Mouse (Mus musculus): ENCODE results near the gene Kirrel2. TPM values are rescaled to one million over a fixed set of nuclear protein-coding genes. Genes with fewer than 3 reads are reported as not detected.

Gene Kirrel2
- polyA plus RNA-seq, 1 experiment from 2014 or later = 0.03 TPM

DNA sequence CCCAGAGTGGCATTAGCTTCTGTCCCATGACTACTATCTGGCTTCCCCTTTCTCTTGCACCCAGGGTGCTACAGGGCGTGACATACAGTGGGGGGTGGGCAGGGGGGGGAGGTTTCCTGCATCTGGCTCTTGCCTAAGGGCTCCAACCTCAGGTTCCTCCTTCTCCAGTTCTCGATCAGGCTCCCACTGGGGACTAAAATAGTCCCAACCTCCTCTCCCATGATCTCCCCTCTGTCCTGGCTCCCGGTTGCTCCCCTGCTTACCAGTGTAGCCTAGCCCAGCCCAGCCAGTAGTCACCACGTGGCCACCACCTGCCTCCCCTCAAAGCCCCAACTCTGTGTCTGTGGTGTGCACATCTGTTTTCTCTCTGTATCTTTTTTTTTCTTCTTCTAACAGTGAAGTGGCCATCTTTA, 44.7 kb downstream of the Kirrel2 start:
- no peaks in the 10 kb centered on the region for H3K9me3 ChIP-seq (replicated peaks)
- no peak overlapping the region for H3K4me3 ChIP-seq (replicated peaks)
- WGBS (ENCODE audit: insufficient replicate concordance) = 5% methylated on average over 4 of the region's 4 CpGs
- H3K27me3 ChIP-seq = no peaks in the 10 kb centered on the region
- peak overlapping the region; percentile 73 for H3K27ac ChIP-seq (replicated peaks)
- H3K4me2 ChIP-seq = peak overlapping the region; percentile 10; the same call in 1 of the 2 replicates
- no peak overlapping the region for H3K9ac ChIP-seq
- H3K36me3 ChIP-seq (replicated peaks) = no peaks in the 10 kb centered on the region
- peak; percentile 58 for ATAC-seq (ENCODE audit: insufficient read depth)
- peaks cover 10% of the 10 kb centered on the region; the same call in 1 of the 2 replicates for H3K4me1 ChIP-seq (replicated peaks)

DNA sequence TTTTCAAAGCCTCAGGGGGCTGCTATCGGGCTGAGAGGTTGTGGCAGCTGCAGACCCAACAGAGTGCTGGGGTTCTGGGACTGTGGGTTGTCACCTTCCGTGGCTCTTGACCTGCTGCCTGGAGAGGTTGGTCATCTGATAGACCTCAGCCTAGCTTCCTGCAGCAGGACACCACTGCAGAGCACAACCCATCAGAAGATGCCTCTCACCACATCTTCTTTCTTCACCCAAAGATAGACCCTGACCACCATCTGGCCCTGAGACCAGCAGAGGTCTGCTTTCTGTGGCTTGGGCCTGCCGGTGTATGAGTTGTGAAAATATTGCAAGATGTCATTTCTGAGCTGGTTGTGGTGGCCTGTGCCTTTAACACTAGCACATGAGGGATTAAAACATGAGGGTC, 46.5 kb downstream of the Kirrel2 start:
- WGBS (ENCODE audit: insufficient replicate concordance) = 39% methylated on average over 3 of the region's 3 CpGs
- ATAC-seq (ENCODE audit: insufficient read depth) = no peak

DNA sequence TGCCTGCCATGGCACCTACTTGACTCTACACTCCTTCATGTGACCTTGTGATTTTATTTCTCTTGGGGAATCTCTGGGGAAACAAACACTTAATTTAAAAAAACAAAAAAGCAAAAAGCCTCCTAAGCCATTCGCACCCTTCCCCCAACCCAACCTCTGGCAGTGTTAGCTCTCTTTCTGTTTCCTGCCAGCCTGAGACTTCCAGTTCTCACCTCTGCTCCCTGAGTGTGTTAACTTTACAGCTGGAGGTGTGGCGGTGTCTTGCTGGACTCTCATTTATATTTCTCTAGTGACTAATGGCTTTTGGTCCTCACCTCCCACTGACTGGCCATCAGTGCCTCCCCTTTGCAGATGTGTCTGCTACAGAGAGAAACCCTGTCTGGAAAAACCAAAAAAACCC, 47.7 kb downstream of the Kirrel2 start:
- ATAC-seq (ENCODE audit: insufficient read depth) = no peak
- Histone ChIP-seq H3K4me3 (replicated peaks) (no peak overlapping the region), H3K27ac (replicated peaks) (no peak overlapping the region), H3K36me3 (replicated peaks) (no peaks in the 10 kb centered on the region), H3K4me1 (replicated peaks) (peaks cover 10% of the 10 kb centered on the region; the same call in 1 of the 2 replicates), H3K27me3 (no peaks in the 10 kb centered on the region), H3K9me3 (replicated peaks) (no peaks in the 10 kb centered on the region), H3K9ac (no peak overlapping the region), H3K4me2 (no peak overlapping the region)
- 51% methylated on average over 2 of the region's 2 CpGs for WGBS (ENCODE audit: insufficient replicate concordance)

More for the DNA sequence above, 46.5 kb downstream of the Kirrel2 start:
- H3K27ac ChIP-seq (replicated peaks) = no peak overlapping the region
- no peak overlapping the region for H3K9ac ChIP-seq
- no peak overlapping the region for H3K4me2 ChIP-seq
- H3K4me1 ChIP-seq (replicated peaks) = peaks cover 10% of the 10 kb centered on the region; the same call in 1 of the 2 replicates
- no peaks in the 10 kb centered on the region for H3K27me3 ChIP-seq
- no peaks in the 10 kb centered on the region for H3K36me3 ChIP-seq (replicated peaks)
- no peak overlapping the region for H3K4me3 ChIP-seq (replicated peaks)
- no peaks in the 10 kb centered on the region for H3K9me3 ChIP-seq (replicated peaks)

DNA sequence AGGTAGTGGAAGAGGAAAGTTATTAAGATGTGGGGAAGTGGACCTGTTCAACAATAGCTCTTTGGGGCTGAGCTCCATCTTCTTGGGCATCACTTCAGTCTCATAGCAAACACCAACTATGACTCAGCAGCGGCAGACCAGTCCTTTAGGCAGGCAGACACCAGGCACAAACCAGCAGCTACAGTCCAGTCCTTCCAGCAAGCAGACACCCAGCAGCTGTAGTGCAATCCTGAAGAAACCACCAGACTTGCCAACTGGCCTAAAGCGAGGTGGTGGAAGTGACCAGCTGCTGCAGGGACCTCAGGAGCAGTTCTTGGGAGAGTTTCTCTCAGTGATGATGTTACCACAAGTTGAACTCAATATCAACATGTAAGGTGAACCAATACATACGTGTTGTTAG, 48.9 kb downstream of the Kirrel2 start:
- Histone ChIP-seq H3K9ac (no peak overlapping the region), H3K27me3 (no peaks in the 10 kb centered on the region), H3K27ac (replicated peaks) (no peak overlapping the region), H3K9me3 (replicated peaks) (no peaks in the 10 kb centered on the region), H3K4me2 (no peak overlapping the region), H3K4me1 (replicated peaks) (peaks cover 10% of the 10 kb centered on the region; the same call in 1 of the 2 replicates), H3K4me3 (replicated peaks) (no peak overlapping the region), H3K36me3 (replicated peaks) (no peaks in the 10 kb centered on the region)
- ATAC-seq (ENCODE audit: insufficient read depth) = no peak
- 60% methylated on average over 3 of the region's 3 CpGs for WGBS (ENCODE audit: insufficient replicate concordance)

DNA sequence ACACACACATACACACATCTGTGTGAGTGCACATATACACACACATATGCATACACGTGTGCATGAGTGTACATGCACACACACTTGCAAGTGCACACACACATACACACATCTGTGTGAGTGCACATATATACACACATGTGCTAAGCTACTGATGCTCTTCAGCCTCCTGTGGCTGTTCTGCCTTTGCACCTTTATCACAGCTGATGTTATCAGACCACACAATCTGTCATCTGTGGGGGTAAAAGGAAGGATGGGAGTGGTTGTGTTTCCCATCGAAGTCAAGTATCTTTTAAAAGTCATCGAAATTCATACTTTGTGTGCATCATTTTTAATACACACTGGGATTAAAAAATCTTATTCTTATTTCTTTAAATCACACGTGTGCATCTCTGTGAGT, 55.1 kb downstream of the Kirrel2 start:
- Histone ChIP-seq H3K9ac (no peak overlapping the region), H3K4me1 (replicated peaks) (no peaks in the 10 kb centered on the region), H3K9me3 (replicated peaks) (no peaks in the 10 kb centered on the region), H3K4me3 (replicated peaks) (no peak overlapping the region), H3K36me3 (replicated peaks) (no peaks in the 10 kb centered on the region), H3K27me3 (no peaks in the 10 kb centered on the region), H3K27ac (replicated peaks) (no peak overlapping the region), H3K4me2 (no peak overlapping the region)
- WGBS (ENCODE audit: insufficient replicate concordance) = 34% methylated on average over 4 of the region's 4 CpGs
- no peak for ATAC-seq (ENCODE audit: insufficient read depth)

DNA sequence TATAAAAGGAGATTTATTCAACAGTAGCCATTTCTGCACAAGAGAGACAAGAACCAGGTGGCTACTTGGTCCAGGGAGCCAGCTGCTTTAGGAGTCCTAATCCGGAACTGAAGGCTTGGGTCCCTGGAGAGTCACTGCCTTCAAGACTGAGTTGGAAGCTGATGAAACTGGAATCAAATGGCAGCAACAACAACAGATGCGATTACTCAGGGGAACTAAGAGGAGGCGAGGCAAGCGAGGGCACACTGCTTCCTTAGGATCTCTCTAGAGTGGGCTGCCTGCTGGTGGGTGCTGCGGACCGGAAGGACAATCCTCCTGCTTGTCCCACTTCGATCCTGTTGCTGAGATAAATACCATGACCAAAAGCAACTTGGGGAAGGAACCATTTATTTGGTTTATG, 57.8 kb downstream of the Kirrel2 start:
- Histone ChIP-seq H3K36me3 (replicated peaks) (no peaks in the 10 kb centered on the region), H3K27me3 (no peaks in the 10 kb centered on the region), H3K4me2 (no peak overlapping the region), H3K9me3 (replicated peaks) (no peaks in the 10 kb centered on the region), H3K9ac (no peak overlapping the region), H3K4me1 (replicated peaks) (no peaks in the 10 kb centered on the region), H3K27ac (replicated peaks) (no peak overlapping the region), H3K4me3 (replicated peaks) (no peak overlapping the region)
- WGBS (ENCODE audit: insufficient replicate concordance) = 57% methylated on average over 7 of the region's 7 CpGs
- no peak for ATAC-seq (ENCODE audit: insufficient read depth)

Other genes with a start within 250 kb of the Kirrel2 start
- 43.3 and 44.4 TPM in 2 replicates for gene Polr2i, start 225.7 kb downstream of the Kirrel2 start, polyA plus RNA-seq (2015; fragmentation: Nextera tagmentation; extraction: Ambion mirVana)
- 42.0 and 44.0 TPM in 2 replicates for gene Tbcb, start 225.4 kb downstream of the Kirrel2 start, polyA plus RNA-seq (2015; fragmentation: Nextera tagmentation; extraction: Ambion mirVana)
- gene Ovol3, start 222.0 kb downstream of the Kirrel2 start, polyA plus RNA-seq (2015; fragmentation: Nextera tagmentation; extraction: Ambion mirVana) = not detected in 2 replicates
- 0.17 TPM in 2 replicates for gene Thap8, start 177.6 kb downstream of the Kirrel2 start, polyA plus RNA-seq (2015; fragmentation: Nextera tagmentation; extraction: Ambion mirVana)
- gene Wdr62, start 177.3 kb downstream of the Kirrel2 start, polyA plus RNA-seq (2015; fragmentation: Nextera tagmentation; extraction: Ambion mirVana) = 8.1 and 8.9 TPM in 2 replicates
- 0.55 and 0.76 TPM in 2 replicates for gene Clip3, start 166.0 kb downstream of the Kirrel2 start, polyA plus RNA-seq (2015; fragmentation: Nextera tagmentation; extraction: Ambion mirVana)
- 15.9 and 16.5 TPM in 2 replicates for gene Alkbh6, start 149.0 kb downstream of the Kirrel2 start, polyA plus RNA-seq (2015; fragmentation: Nextera tagmentation; extraction: Ambion mirVana)
- 15.7 and 20.2 TPM in 2 replicates for gene Syne4, start 142.9 kb downstream of the Kirrel2 start, polyA plus RNA-seq (2015; fragmentation: Nextera tagmentation; extraction: Ambion mirVana)
- 1.4 and 2.0 TPM in 2 replicates for gene E130208F15Rik, start 135.9 kb downstream of the Kirrel2 start, polyA plus RNA-seq (2015; fragmentation: Nextera tagmentation; extraction: Ambion mirVana)
- gene Sdhaf1, start 133.8 kb downstream of the Kirrel2 start, polyA plus RNA-seq (2015; fragmentation: Nextera tagmentation; extraction: Ambion mirVana) = 4.3 and 5.1 TPM in 2 replicates
- gene Lrfn3, start 94.9 kb downstream of the Kirrel2 start, polyA plus RNA-seq (2015; fragmentation: Nextera tagmentation; extraction: Ambion mirVana) = 1.9 and 2.0 TPM in 2 replicates
- 146 and 160 TPM in 2 replicates for gene Tyrobp, start 43.9 kb downstream of the Kirrel2 start, polyA plus RNA-seq (2015; fragmentation: Nextera tagmentation; extraction: Ambion mirVana)
- gene Hcst, start 37.8 kb downstream of the Kirrel2 start, polyA plus RNA-seq (2015; fragmentation: Nextera tagmentation; extraction: Ambion mirVana) = 6.7 and 7.0 TPM in 2 replicates
- 1.6 and 1.8 TPM in 2 replicates for gene Nfkbid, start 36.0 kb downstream of the Kirrel2 start, polyA plus RNA-seq (2015; fragmentation: Nextera tagmentation; extraction: Ambion mirVana)
- gene Aplp1, start 12.2 kb downstream of the Kirrel2 start, polyA plus RNA-seq (2015; fragmentation: Nextera tagmentation; extraction: Ambion mirVana) = 5.3 and 6.2 TPM in 2 replicates
- 0.10 TPM in 1 of 2 replicates, not detected in the other for gene Nphs1, start 625 bp upstream of the Kirrel2 start, polyA plus RNA-seq (2015; fragmentation: Nextera tagmentation; extraction: Ambion mirVana)
- 57.8 and 78.4 TPM in 2 replicates for gene Prodh2, start 35.9 kb upstream of the Kirrel2 start, polyA plus RNA-seq (2015; fragmentation: Nextera tagmentation; extraction: Ambion mirVana)
- gene Arhgap33, start 77.4 kb upstream of the Kirrel2 start, polyA plus RNA-seq (2015; fragmentation: Nextera tagmentation; extraction: Ambion mirVana) = 2.6 and 3.0 TPM in 2 replicates
- 4.9 and 5.3 TPM in 2 replicates for gene Hspb6, start 94.5 kb upstream of the Kirrel2 start, polyA plus RNA-seq (2015; fragmentation: Nextera tagmentation; extraction: Ambion mirVana)
- gene Proser3, start 94.6 kb upstream of the Kirrel2 start, polyA plus RNA-seq (2015; fragmentation: Nextera tagmentation; extraction: Ambion mirVana) = 2.0 and 2.7 TPM in 2 replicates
- 23.4 and 26.1 TPM in 2 replicates for gene Lin37, start 102.1 kb upstream of the Kirrel2 start, polyA plus RNA-seq (2015; fragmentation: Nextera tagmentation; extraction: Ambion mirVana)
- 32.4 and 35.4 TPM in 2 replicates for gene U2af1l4, start 105.6 kb upstream of the Kirrel2 start, polyA plus RNA-seq (2015; fragmentation: Nextera tagmentation; extraction: Ambion mirVana)
- gene Gm49396, start 105.7 kb upstream of the Kirrel2 start, polyA plus RNA-seq (2015; fragmentation: Nextera tagmentation; extraction: Ambion mirVana) = 3.4 and 4.1 TPM in 2 replicates
- gene Psenen, start 105.9 kb upstream of the Kirrel2 start, polyA plus RNA-seq (2015; fragmentation: Nextera tagmentation; extraction: Ambion mirVana) = 60.6 and 65.5 TPM in 2 replicates
- gene Igflr1, start 107.7 kb upstream of the Kirrel2 start, polyA plus RNA-seq (2015; fragmentation: Nextera tagmentation; extraction: Ambion mirVana) = 2.3 and 2.8 TPM in 2 replicates
- gene Kmt2b, start 131.0 kb upstream of the Kirrel2 start, polyA plus RNA-seq (2015; fragmentation: Nextera tagmentation; extraction: Ambion mirVana) = 2.4 and 2.9 TPM in 2 replicates
- 0.17 and 0.22 TPM in 2 replicates for gene Zbtb32, start 141.2 kb upstream of the Kirrel2 start, polyA plus RNA-seq (2015; fragmentation: Nextera tagmentation; extraction: Ambion mirVana)
- gene Upk1a, start 155.2 kb upstream of the Kirrel2 start, polyA plus RNA-seq (2015; fragmentation: Nextera tagmentation; extraction: Ambion mirVana) = 0.06 TPM in 1 of 2 replicates, not detected in the other
- 514 and 565 TPM in 2 replicates for gene Cox6b1, start 168.5 kb upstream of the Kirrel2 start, polyA plus RNA-seq (2015; fragmentation: Nextera tagmentation; extraction: Ambion mirVana)
- not detected in 2 replicates for gene Etv2, start 178.2 kb upstream of the Kirrel2 start, polyA plus RNA-seq (2015; fragmentation: Nextera tagmentation; extraction: Ambion mirVana)
- 49.4 and 54.0 TPM in 2 replicates for gene Rbm42, start 192.6 kb upstream of the Kirrel2 start, polyA plus RNA-seq (2015; fragmentation: Nextera tagmentation; extraction: Ambion mirVana)
- 31.5 and 36.9 TPM in 2 replicates for gene Haus5, start 207.3 kb upstream of the Kirrel2 start, polyA plus RNA-seq (2015; fragmentation: Nextera tagmentation; extraction: Ambion mirVana)
- gene Pmis2, start 213.9 kb upstream of the Kirrel2 start, polyA plus RNA-seq (2015; fragmentation: Nextera tagmentation; extraction: Ambion mirVana) = not detected in 2 replicates
- 0.48 and 0.99 TPM in 2 replicates for gene 2200002J24Rik, start 241.2 kb upstream of the Kirrel2 start, polyA plus RNA-seq (2015; fragmentation: Nextera tagmentation; extraction: Ambion mirVana)

Data from liver, embryonic 15.5 days (tissue).